Mouse (Mus musculus) ES-E14 (cell line): ENCODE results near the gene Olfr113. TPM values are rescaled to one million over a fixed set of nuclear protein-coding genes. Genes with fewer than 3 reads are reported as not detected.

Experiments
- total RNA-seq: library from RNA; depleted of rRNA; stranded (reverse); fragments of 300-350 nt; gene quantifications from 2 replicates; pipeline ENCODE4 v1.2.3, GENCODE M21; 2012; rRNA removed

Gene Olfr113
- total RNA-seq, 1 experiment: not detected

Other genes with a start within 250 kb of the Olfr113 start
- not detected in 2 replicates for gene Olfr103, start 238.0 kb downstream of the Olfr113 start, total RNA-seq
- not detected in 2 replicates for gene Olfr104-ps, start 218.1 kb downstream of the Olfr113 start, total RNA-seq
- not detected in 2 replicates for gene Olfr105-ps, start 198.6 kb downstream of the Olfr113 start, total RNA-seq
- not detected in 2 replicates for gene Olfr106-ps, start 187.3 kb downstream of the Olfr113 start, total RNA-seq
- gene Olfr107, start 178.4 kb downstream of the Olfr113 start, total RNA-seq: not detected in 2 replicates
- gene Olfr108, start 132.2 kb downstream of the Olfr113 start, total RNA-seq: not detected in 2 replicates
- gene Olfr109, start 118.7 kb downstream of the Olfr113 start, total RNA-seq: not detected in 2 replicates
- 0.21 and 0.27 TPM in 2 replicates for gene H2-M2, start 94.1 kb downstream of the Olfr113 start, total RNA-seq
- not detected in 2 replicates for gene Olfr110, start 85.2 kb downstream of the Olfr113 start, total RNA-seq
- gene Olfr111, start 69.6 kb downstream of the Olfr113 start, total RNA-seq: not detected in 2 replicates
- gene Olfr112, start 8.2 kb downstream of the Olfr113 start, total RNA-seq: not detected in 2 replicates
- not detected in 2 replicates for gene Olfr114, start 15.1 kb upstream of the Olfr113 start, total RNA-seq
- gene Olfr115, start 49.4 kb upstream of the Olfr113 start, total RNA-seq: not detected in 2 replicates
- gene Olfr116, start 49.5 kb upstream of the Olfr113 start, total RNA-seq: not detected in 2 replicates
- gene Olfr117, start 86.1 kb upstream of the Olfr113 start, total RNA-seq: not detected in 2 replicates
- gene Olfr118, start 89.3 kb upstream of the Olfr113 start, total RNA-seq: 0.13 and 0.16 TPM in 2 replicates
- not detected in 2 replicates for gene Olfr119, start 118.9 kb upstream of the Olfr113 start, total RNA-seq
- gene Olfr120, start 144.1 kb upstream of the Olfr113 start, total RNA-seq: not detected in 2 replicates
- gene Olfr121, start 171.2 kb upstream of the Olfr113 start, total RNA-seq: not detected in 2 replicates
- gene Olfr122, start 190.9 kb upstream of the Olfr113 start, total RNA-seq: not detected in 2 replicates
- gene Olfr123, start 215.9 kb upstream of the Olfr113 start, total RNA-seq: not detected in 2 replicates
- gene Olfr124, start 222.2 kb upstream of the Olfr113 start, total RNA-seq: not detected in 2 replicates